Mouse (Mus musculus) embryo, embryonic 10.5 days (tissue): ENCODE measurements around the gene Mrpl20.

Experiments used
- DNase-seq: peaks from one replicate; pipeline ENCODE4 v3.0.0-alpha.2; 2015; ENCODE audit warnings: low spot score

The Mrpl20 gene

GRCm38 (mm10) chr4:155854991-155855390 lies 52.3 kb downstream of the Mrpl20 start:
- DNase-seq, result no peak

GRCm38 (mm10) chr4:155856071-155856470 lies 53.4 kb downstream of the Mrpl20 start:
- DNase-seq, result no peak

GRCm38 (mm10) chr4:155856881-155857280 lies 54.2 kb downstream of the Mrpl20 start:
- DNase-seq, result no peak

GRCm38 (mm10) chr4:155859318-155859717 lies 56.6 kb downstream of the Mrpl20 start:
- peak; percentile 82 for DNase-seq
